Mouse (Mus musculus) liver, adult 2 months (tissue): Measurements from ENCODE around the gene Tgfb2. TPM values are rescaled to one million over a fixed set of nuclear protein-coding genes. Genes with fewer than 3 reads are reported as not detected.

Experiments
- DNase-seq: peaks from one replicate; pipeline ENCODE4 v3.0.0-alpha.2; 2011; ENCODE audit warnings: low read depth, low spot score; ENCODE audit errors: extremely low read depth
- H3K27ac ChIP-seq: fragments of 200-500 bp; replicated peaks from 2 replicates; pipeline ENCODE4 v1.5.1; 2012; ENCODE audit warnings: low read depth, mild to moderate bottlenecking, control low read depth, inconsistent platforms, low read length; ENCODE audit not compliant: insufficient read depth
- H3K27me3 ChIP-seq: fragments of 200-500 bp; 2 replicates; pipeline ENCODE4 v1.6.1; 2012; ENCODE audit warnings: mild to moderate bottlenecking, moderate library complexity, low read length, inconsistent platforms; ENCODE audit not compliant: control insufficient read depth, insufficient read depth
- H3K36me3 ChIP-seq: fragments of 200-500 bp; 2 replicates; pipeline ENCODE4 v1.6.1; 2012; ENCODE audit warnings: low read length, inconsistent platforms; ENCODE audit not compliant: control insufficient read depth, insufficient read depth
- H3K4me1 ChIP-seq: fragments of 200-500 bp; 2 replicates; pipeline ENCODE4 v1.6.1; 2011; ENCODE audit warnings: low read length; ENCODE audit not compliant: control insufficient read depth, insufficient read depth
- H3K4me3 ChIP-seq: fragments of 200-500 bp; 2 replicates; pipeline ENCODE4 v1.5.1; 2011; ENCODE audit warnings: low read depth, mild to moderate bottlenecking, control low read depth, low read length, moderate library complexity; ENCODE audit not compliant: insufficient read depth
- H3K79me2 ChIP-seq: fragments of 200-500 bp; 2 replicates; pipeline ENCODE4 v1.6.1; 2012; ENCODE audit warnings: inconsistent platforms, mild to moderate bottlenecking, low read length, moderate library complexity; ENCODE audit not compliant: control insufficient read depth, insufficient read depth
- H3K9ac ChIP-seq: fragments of 200-500 bp; 2 replicates; pipeline ENCODE4 v1.6.1; 2012; ENCODE audit warnings: low read depth, mild to moderate bottlenecking, control low read depth, inconsistent platforms, low read length
- CTCF ChIP-seq: fragments of 200-500 bp; IDR thresholded peaks from 2 replicates; pipeline ENCODE4 v1.5.1; 2011; ENCODE audit warnings: low read depth, low read length, control low read depth
- POLR2A ChIP-seq: fragments of 200-500 bp; IDR thresholded peaks from 2 replicates; pipeline ENCODE4 v1.6.1; 2011; ENCODE audit warnings: low read length, control low read depth; ENCODE audit not compliant: insufficient read depth; ENCODE audit errors: extremely low read depth
- WGBS: fragments of 180-500 bp; shearing (Covaris S2); methylation state at CpG from one replicate; pipeline ENCODE4 v1.1.7; 2018; 5-methylcytosine and 5-hydroxymethylcytosine counted together
- polyA plus RNA-seq: library from polyadenylated mRNA; depleted of rRNA; stranded (reverse); fragments of >200 nt; gene quantifications from 2 replicates; pipeline ENCODE4 v1.2.3, GENCODE M21; 2012
- total RNA-seq: library from RNA; depleted of rRNA; stranded (reverse); fragments of >200 nt; gene quantifications from 2 replicates; pipeline ENCODE4 v1.2.3, GENCODE M21; 2014

Tgfb2 gene
- total and polyA plus RNA-seq, 2 experiments: 0.12 to 0.28 TPM

- Histone ChIP-seq H3K79me2 (no peaks in the 10 kb centered on the region), H3K4me3 (no peak overlapping the region), H3K27me3 (no peaks in the 10 kb centered on the region; the same call in 1 of the 2 replicates), H3K4me1 (no peaks in the 10 kb centered on the region), H3K9ac (no peak overlapping the region), H3K27ac (no peak overlapping the region), H3K36me3 (no peaks in the 10 kb centered on the region)
- 73% methylated on average over 12 of the region's 12 CpGs for WGBS
- no peak for DNase-seq
- TF ChIP-seq CTCF: no peak
- TF ChIP-seq POLR2A: no peak
Measured at GRCm38 (mm10) chr1:186637304-186638213, 68.2 kb downstream of the Tgfb2 start.

GRCm38 (mm10) chr1:186635045-186635444, 70.7 kb downstream of the Tgfb2 start:
- H3K27ac ChIP-seq: no peak overlapping the region
- no peaks in the 10 kb centered on the region for H3K79me2 ChIP-seq
- no peak overlapping the region for H3K9ac ChIP-seq
- no peaks in the 10 kb centered on the region for H3K36me3 ChIP-seq
- no peaks in the 10 kb centered on the region for H3K4me1 ChIP-seq
- no peak for TF ChIP-seq POLR2A
- no peak for TF ChIP-seq CTCF
- 79% methylated on average over 7 of the region's 7 CpGs for WGBS
- DNase-seq: no peak
- no peaks in the 10 kb centered on the region; the same call in 1 of the 2 replicates for H3K27me3 ChIP-seq
- H3K4me3 ChIP-seq: no peak overlapping the region

- no peak for TF ChIP-seq POLR2A
- Histone ChIP-seq H3K4me1 (no peaks in the 10 kb centered on the region), H3K27me3 (no peaks in the 10 kb centered on the region), H3K9ac (no peak overlapping the region), H3K79me2 (no peaks in the 10 kb centered on the region), H3K36me3 (no peaks in the 10 kb centered on the region), H3K4me3 (no peak overlapping the region), H3K27ac (no peak overlapping the region)
- DNase-seq: no peak
- WGBS: 91% methylated on average over 6 of the region's 6 CpGs
Measured at GRCm38 (mm10) chr1:186631457-186631856, 74.3 kb downstream of the Tgfb2 start.

- WGBS: 84% methylated on average over 5 of the region's 5 CpGs
- no peaks in the 10 kb centered on the region for H3K4me1 ChIP-seq
- no peak overlapping the region for H3K9ac ChIP-seq
- no peaks in the 10 kb centered on the region for H3K36me3 ChIP-seq
- H3K27me3 ChIP-seq: no peaks in the 10 kb centered on the region
- TF ChIP-seq CTCF (no peak), POLR2A (no peak)
- no peaks in the 10 kb centered on the region for H3K79me2 ChIP-seq
- H3K4me3 ChIP-seq: no peak overlapping the region
- DNase-seq: no peak
- H3K27ac ChIP-seq: no peak overlapping the region
Measured at GRCm38 (mm10) chr1:186630971-186631370, 74.8 kb downstream of the Tgfb2 start.

- no peak overlapping the region for H3K9ac ChIP-seq
- no peak for DNase-seq
- no peak overlapping the region for H3K27ac ChIP-seq
- no peaks in the 10 kb centered on the region for H3K79me2 ChIP-seq
- no peaks in the 10 kb centered on the region for H3K36me3 ChIP-seq
- H3K4me1 ChIP-seq: no peaks in the 10 kb centered on the region
- no peaks in the 10 kb centered on the region for H3K27me3 ChIP-seq
- H3K4me3 ChIP-seq: no peak overlapping the region
- TF ChIP-seq CTCF: no peak
- TF ChIP-seq POLR2A: no peak
- 85% methylated on average over 7 of the region's 7 CpGs for WGBS
Measured at GRCm38 (mm10) chr1:186627451-186627995, 78.3 kb downstream of the Tgfb2 start.

- no peak overlapping the region for H3K4me3 ChIP-seq
- 90% methylated on average over 5 of the region's 5 CpGs for WGBS
- H3K4me1 ChIP-seq: no peaks in the 10 kb centered on the region
- no peaks in the 10 kb centered on the region for H3K36me3 ChIP-seq
- no peak overlapping the region for H3K9ac ChIP-seq
- no peak for DNase-seq
- no peak overlapping the region for H3K27ac ChIP-seq
- TF ChIP-seq CTCF (no peak), POLR2A (no peak)
- H3K27me3 ChIP-seq: no peaks in the 10 kb centered on the region
- H3K79me2 ChIP-seq: no peaks in the 10 kb centered on the region
Measured at GRCm38 (mm10) chr1:186624474-186624873, 81.3 kb downstream of the Tgfb2 start.
